ENCODE assay signal across 17 mouse cellular contexts in genomic region chr4:32575165-32575564, GRCm38 (mm10). TPM values are rescaled to one million over a fixed set of nuclear protein-coding genes. Genes with fewer than 3 reads are reported as not detected.
A peak's percentile ranks its signal among the peaks of the same experiment; 100 is the strongest.
DNase-seq lines count a peak whose midpoint lies in the region; ATAC-seq and TF ChIP-seq lines count a peak whose summit lies in the region.
"Had no signal": no experiment of that assay in that cellular context is flagged by ENCODE, and none has a peak within 500 bp of the region (broad histone marks: within the 10 kb centered on the region; RNA-seq: fewer than 3 reads in every experiment).

No protein-coding gene starts in this region.

- no peak overlapping the region for H3K4me2 ChIP-seq in liver, postnatal 0 days (ENCODE audit: low read depth, low read length)
- no peak overlapping the region for H3K4me2 ChIP-seq in liver, embryonic 12.5 days
- H3K4me2 ChIP-seq: liver, embryonic 15.5 days had no signal

- no peak overlapping the region for H3K4me3 ChIP-seq in liver, postnatal 0 days (ENCODE audit: low read depth, low read length)
- H3K4me3 ChIP-seq in liver, embryonic 12.5 days = no peak overlapping the region
- H3K4me3 ChIP-seq: left cerebral cortex, adult 2 months; liver, embryonic 15.5 days had no signal

- peaks cover 12% of the 10 kb centered on the region; the same call in 1 of the 2 replicates for H3K36me3 ChIP-seq in liver, postnatal 0 days (replicated peaks; ENCODE audit: insufficient read depth, low read length)
- H3K36me3 ChIP-seq in liver, embryonic 12.5 days = no peaks in the 10 kb centered on the region; the same call in 1 of the 2 replicates

- H3K9me3 ChIP-seq in liver, postnatal 0 days (ENCODE audit: low read length) = no peaks in the 10 kb centered on the region
- no peaks in the 10 kb centered on the region for H3K9me3 ChIP-seq in liver, embryonic 12.5 days (replicated peaks)
- H3K9me3 ChIP-seq: liver, embryonic 15.5 days had no signal

- peaks cover 7% of the 10 kb centered on the region for H3K4me1 ChIP-seq in liver, postnatal 0 days (ENCODE audit: insufficient read depth)
- H3K4me1 ChIP-seq in liver, embryonic 12.5 days = no peaks in the 10 kb centered on the region

- no peak for TF ChIP-seq CTCF in liver, postnatal 0 days (IDR thresholded peaks at IDR 0.05; ENCODE audit: low read depth)

- DNase-seq in liver, postnatal 0 days = peak; percentile 29
- peak; percentile 35 for DNase-seq in mesoderm, embryonic 11.5 days (ENCODE audit: low read depth, low spot score)
- DNase-seq in left cerebral cortex, postnatal 10 days (ENCODE audit: extremely low spot score in 1 of 2, low spot score in 2 of 2) = no peak
- DNase-seq in left cerebral cortex, postnatal 14 days (ENCODE audit: low spot score in 2 of 2) = no peak
- DNase-seq in cerebellum, adult 9-10 months = no peak
- DNase-seq: cerebellum, postnatal 25 days; kidney, postnatal 25 days; thymus, adult 18-20 months had no signal

- no peaks in the 10 kb centered on the region for H3K27me3 ChIP-seq in liver, postnatal 0 days (ENCODE audit: insufficient read depth, low read length)
- H3K27me3 ChIP-seq in liver, embryonic 12.5 days (replicated peaks) = no peaks in the 10 kb centered on the region
- H3K27me3 ChIP-seq: liver, embryonic 15.5 days had no signal

- TF ChIP-seq EP300 in liver, postnatal 0 days (IDR thresholded peaks at IDR 0.05; ENCODE audit: low read depth) = no peak

- no peak for ATAC-seq in liver, postnatal 0 days
- ATAC-seq in liver, embryonic 12.5 days = no peak
- ATAC-seq in common myeloid progenitor, adult 5-6 weeks (replicated peaks; ENCODE audit: low read depth, poor library complexity, severe bottlenecking) = peak; percentile 84
- ATAC-seq in granulocyte monocyte progenitor cell, adult 5-6 weeks (replicated peaks; ENCODE audit: poor library complexity, severe bottlenecking) = peak; percentile 82
- ATAC-seq: activated CD4-positive, CD25-positive, alpha-beta regulatory T cell, adult 4 months; hindbrain, postnatal 0 days had no signal

- H3K27ac ChIP-seq in liver, postnatal 0 days (ENCODE audit: low read depth) = no peak overlapping the region
- no peak overlapping the region for H3K27ac ChIP-seq in liver, embryonic 12.5 days
- H3K27ac ChIP-seq: hindbrain, postnatal 0 days; left cerebral cortex, adult 2 months; liver, embryonic 15.5 days had no signal

- no peak overlapping the region for H3K9ac ChIP-seq in liver, postnatal 0 days (replicated peaks)
- H3K9ac ChIP-seq in liver, embryonic 12.5 days = no peak overlapping the region
- H3K9ac ChIP-seq: liver, embryonic 15.5 days had no signal

- WGBS in liver, postnatal 0 days (ENCODE audit: insufficient replicate concordance) = 35% methylated on average over 9 of the region's 9 CpGs
- WGBS in liver, embryonic 12.5 days (ENCODE audit: insufficient replicate concordance) = 38% methylated on average over 9 of the region's 9 CpGs

- intact Hi-C loops in left cerebral cortex, postnatal 10 days (cut with DNase I) = no loop called here
- intact Hi-C loops in left cerebral cortex, postnatal 14 days (cut with DNase I) = no loop called here

RNA-seq across cellular contexts. Expression of gene Gja10, which starts 27.4 kb away (rescaled TPM):
- polyA plus RNA-seq in liver, postnatal 0 days (2015; fragmentation: Nextera tagmentation; extraction: Ambion mirVana) = 0.21 TPM in 1 of 2 replicates, not detected in the other
- 0.06 TPM in 2 replicates for polyA plus RNA-seq in liver, embryonic 12.5 days (2016; fragmentation: Nextera tagmentation; extraction: Ambion mirVana)
- total RNA-seq in common myeloid progenitor, adult 5-6 weeks (2017) = not detected in 2 replicates
- total RNA-seq in granulocyte monocyte progenitor cell, adult 5-6 weeks (2014; fragmentation: Nextera tagmentation) = not detected in 2 replicates
- total RNA-seq in granulocyte monocyte progenitor cell, adult 5-6 weeks (2017) = not detected in 2 replicates
- total RNA-seq in left cerebral cortex, postnatal 10 days (2021) = not detected
- not detected for total RNA-seq in left cerebral cortex, postnatal 14 days (2021)
- total RNA-seq: hindbrain, postnatal 0 days; left cerebral cortex, adult 2 months had no signal
- polyA plus RNA-seq: activated CD4-positive, CD25-positive, alpha-beta regulatory T cell, adult 4 months; heart, embryonic 16.5 days; small intestine, adult 2 months had no signal

RNA-seq across cellular contexts. Expression of gene Casp8ap2, which starts 40.1 kb away (rescaled TPM):
- polyA plus RNA-seq in liver, postnatal 0 days (2015; fragmentation: Nextera tagmentation; extraction: Ambion mirVana) = 16.2 and 17.8 TPM in 2 replicates
- 36.2 and 36.6 TPM in 2 replicates for polyA plus RNA-seq in liver, embryonic 12.5 days (2016; fragmentation: Nextera tagmentation; extraction: Ambion mirVana)
- 65.9 and 70.4 TPM in 2 replicates for total RNA-seq in common myeloid progenitor, adult 5-6 weeks (2017)
- total RNA-seq in granulocyte monocyte progenitor cell, adult 5-6 weeks (2014; fragmentation: Nextera tagmentation) = 50.6 and 54.4 TPM in 2 replicates
- total RNA-seq in granulocyte monocyte progenitor cell, adult 5-6 weeks (2017) = 50.4 and 66.4 TPM in 2 replicates
- total RNA-seq in left cerebral cortex, postnatal 10 days (2021) = 1 to 10 TPM; 9.2 to 10.0 TPM
- 1 to 10 TPM; 8.4 to 8.6 TPM for total RNA-seq in left cerebral cortex, postnatal 14 days (2021)

Comparison
In these comparisons a context has a peak if more than half of its experiments do, and no peak if none do; other contexts are left out.
1. ATAC-seq: peak in common myeloid progenitor, adult 5-6 weeks (single experiment) and granulocyte monocyte progenitor cell, adult 5-6 weeks (single experiment); none in liver, postnatal 0 days (single experiment) and liver, embryonic 12.5 days (single experiment).
2. DNase-seq: peak in liver, postnatal 0 days (single experiment) and mesoderm, embryonic 11.5 days (single experiment); none in left cerebral cortex, postnatal 10 days (0 of 2), left cerebral cortex, postnatal 14 days (0 of 2) and cerebellum, adult 9-10 months (single experiment).